Mouse (Mus musculus): ENCODE measurements at regions not wholly inside any gene's neighbourhood (a gene's known extent, or its start where the extent isn't known, plus 50 kb on each side); places are given as distances from the start of the nearest gene placed in this dataset.

GRCm38 (mm10) chr4:89000855-89001254 is 120.9 kb upstream of the Ifne start:
- no peak for DNase-seq (ENCODE audit: low spot score)

DNA sequence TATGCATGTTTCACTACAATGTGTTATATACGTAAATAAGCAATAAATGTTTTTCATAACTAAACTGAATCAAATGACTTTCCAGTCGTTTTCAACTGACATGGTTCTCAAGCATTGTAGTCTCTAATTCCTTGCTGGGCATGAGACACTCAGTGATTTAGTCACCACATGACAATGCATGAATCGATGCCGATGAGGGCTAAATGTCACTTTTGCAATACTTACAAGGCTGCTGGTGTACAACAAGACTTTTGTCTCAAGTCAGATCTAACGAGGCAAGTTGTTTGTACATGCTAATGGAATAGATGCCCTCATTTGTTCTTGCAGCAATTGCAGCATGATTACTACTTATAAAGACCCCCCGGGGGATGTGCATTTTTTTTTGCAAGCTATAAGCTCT is 120.2 kb upstream of the Ifne start:
- no peak for DNase-seq (ENCODE audit: low spot score)

DNA sequence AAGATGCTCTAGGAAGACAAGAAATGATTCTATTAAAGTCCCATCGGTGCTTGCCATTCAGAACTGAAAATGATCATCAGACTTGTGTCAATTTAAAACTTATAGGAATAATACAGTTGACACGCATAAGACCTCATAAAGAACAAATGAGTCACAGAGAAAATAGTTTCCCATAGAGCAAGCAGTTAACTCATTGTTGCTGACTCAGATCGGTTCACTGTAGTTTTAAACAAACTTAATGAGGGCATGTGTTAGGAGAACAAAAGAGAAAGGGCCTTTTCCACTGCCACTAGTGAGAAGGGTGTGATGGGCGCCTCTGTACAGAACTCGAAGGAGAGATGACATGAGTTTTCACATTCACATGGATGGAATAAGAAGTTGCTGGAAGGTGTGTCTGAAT is 118.3 kb upstream of the Ifne start:
- no peak for DNase-seq (ENCODE audit: low spot score)

GRCm38 (mm10) chr4:88995129-88995919 is 115.3 kb upstream of the Ifne start:
- DNase-seq (ENCODE audit: low spot score) = no peak

- DNase-seq (ENCODE audit: low spot score) = no peak
Observed at GRCm38 (mm10) chr4:88994486-88994885, 114.5 kb upstream of the Ifne start.

- DNase-seq (ENCODE audit: low spot score) = no peak
Observed at GRCm38 (mm10) chr4:88992498-88992897, 112.5 kb upstream of the Ifne start.

GRCm38 (mm10) chr4:88988363-88988762 is 108.4 kb upstream of the Ifne start:
- no peak for DNase-seq (ENCODE audit: low spot score)

DNA sequence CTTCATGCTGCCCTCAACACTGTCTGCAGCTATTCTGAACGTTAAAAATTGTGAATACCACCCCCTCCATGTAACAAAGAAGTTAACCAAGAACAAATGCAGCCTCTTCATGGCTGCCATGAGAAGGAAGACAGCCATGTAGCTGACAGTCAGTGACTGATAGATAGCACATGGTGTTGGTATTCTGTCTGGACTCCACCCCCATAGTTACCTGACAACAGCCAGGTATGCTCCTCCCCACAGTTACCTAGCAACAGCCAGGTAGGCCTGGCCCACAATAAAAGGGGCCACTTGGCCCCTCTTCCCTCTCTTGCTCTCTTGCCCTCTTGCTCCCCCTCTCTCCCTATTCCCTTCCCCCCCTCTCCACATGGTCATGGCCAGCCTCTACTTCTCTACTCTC is 107.1 kb upstream of the Ifne start:
- DNase-seq (ENCODE audit: low spot score) = no peak

- DNase-seq (ENCODE audit: low spot score) = no peak
Observed at GRCm38 (mm10) chr4:88982457-88982856, 102.5 kb upstream of the Ifne start.

DNA sequence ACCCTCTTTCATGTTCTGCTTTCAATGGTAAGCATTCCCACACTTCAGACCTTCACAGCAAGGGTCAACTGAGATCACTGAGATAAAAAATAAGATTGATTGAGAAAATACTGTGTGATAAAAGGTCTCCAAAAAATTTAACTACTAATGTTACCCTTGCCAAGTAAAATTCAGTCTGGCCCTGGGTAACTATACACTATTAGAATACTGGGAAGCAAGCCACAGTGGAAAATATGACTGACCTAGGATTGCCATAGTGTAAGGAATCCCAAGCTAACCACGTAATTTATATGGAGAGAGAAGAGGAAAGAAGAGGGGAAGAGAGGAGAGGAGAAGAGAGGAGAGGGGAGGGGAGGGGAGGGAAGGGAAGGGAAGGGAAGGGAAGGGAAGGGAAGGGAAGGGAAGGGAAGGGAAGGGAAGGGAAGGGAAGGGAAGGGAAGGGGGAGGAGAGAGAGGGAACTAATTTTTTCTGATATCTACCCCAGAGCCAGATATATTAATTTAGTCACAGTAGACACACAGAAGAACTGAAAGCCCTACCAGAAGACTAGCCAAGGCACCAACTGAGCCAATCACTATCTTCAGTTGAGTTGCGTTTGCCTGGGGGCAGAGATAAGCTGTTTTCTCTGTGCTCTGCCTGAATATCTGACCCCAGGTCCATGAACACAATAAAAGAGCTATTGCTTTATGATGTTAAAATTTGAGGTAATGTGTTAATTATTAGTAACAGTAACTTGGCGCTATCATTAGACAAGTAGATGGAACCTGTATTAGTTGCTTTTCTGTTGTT is 97.3 kb upstream of the Ifne start:
- DNase-seq (ENCODE audit: low spot score) = no peak

DNA sequence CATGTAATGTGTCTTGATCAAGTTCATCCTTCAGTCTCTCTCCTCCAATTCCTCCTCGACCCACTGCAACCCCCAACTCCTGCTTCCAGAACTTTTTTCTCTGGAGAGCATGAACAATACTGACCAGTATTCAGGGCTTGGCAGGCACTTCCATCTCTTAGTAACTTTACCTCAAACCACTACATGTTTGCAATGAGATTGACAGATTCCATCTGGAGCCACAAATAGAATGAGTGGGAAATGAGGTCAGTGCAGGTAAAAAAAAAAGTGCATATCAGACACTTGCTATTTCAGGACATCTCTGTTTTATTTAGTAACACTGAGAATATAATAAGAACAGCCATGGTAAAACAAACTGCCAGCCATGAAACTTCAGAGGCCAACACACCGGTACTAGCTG is 94.5 kb upstream of the Ifne start:
- no peak for DNase-seq (ENCODE audit: low spot score)

GRCm38 (mm10) chr4:88969134-88969841 is 89.3 kb upstream of the Ifne start:
- no peak for DNase-seq (ENCODE audit: low spot score)

- no peak for DNase-seq (ENCODE audit: low spot score)
Observed at GRCm38 (mm10) chr4:88959621-88960020, 79.6 kb upstream of the Ifne start.

- DNase-seq (ENCODE audit: low spot score) = no peak
Observed at GRCm38 (mm10) chr4:88956605-88957004, 76.6 kb upstream of the Ifne start.

- no peak for DNase-seq (ENCODE audit: low spot score)
Observed at GRCm38 (mm10) chr4:88956151-88956550, 76.2 kb upstream of the Ifne start.

DNA sequence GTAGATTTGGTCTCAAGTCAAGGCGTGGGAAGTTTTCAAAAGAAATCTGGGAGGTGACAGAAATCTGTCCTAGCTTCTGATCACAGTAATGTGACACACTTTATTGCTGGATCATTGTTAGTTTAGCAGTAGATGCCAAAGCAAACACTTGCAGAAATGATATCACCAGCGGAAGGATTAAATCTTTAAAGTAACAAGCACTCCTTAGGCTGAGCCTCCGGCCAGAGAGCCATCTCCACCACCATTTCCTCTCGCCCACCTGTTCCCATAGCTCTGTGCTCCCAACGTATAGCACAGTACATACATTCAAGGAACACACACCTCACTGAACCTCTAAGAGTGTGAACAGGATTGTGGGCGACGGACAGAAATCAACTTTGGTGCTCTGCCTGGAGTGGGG is 75.6 kb upstream of the Ifne start:
- DNase-seq (ENCODE audit: low spot score) = no peak

DNA sequence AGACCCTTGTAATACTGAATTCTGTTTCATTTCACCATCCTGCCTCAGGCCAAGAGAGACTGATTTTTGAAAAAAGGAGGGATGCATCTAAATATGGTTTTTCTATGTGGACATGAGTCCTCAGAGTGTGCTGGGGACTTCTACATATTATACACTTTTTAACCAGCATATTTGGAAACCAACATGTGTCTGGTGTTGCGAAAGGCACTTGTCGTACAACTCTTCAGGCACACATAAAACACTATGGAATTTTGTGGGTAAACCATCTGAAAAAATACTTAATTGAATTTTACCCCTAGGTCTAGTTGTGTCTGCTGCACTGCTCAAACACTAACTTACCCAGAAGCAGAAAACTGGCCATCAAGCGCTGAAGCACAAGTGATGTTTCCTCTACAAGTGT is 74.0 kb upstream of the Ifne start:
- no peak for DNase-seq (ENCODE audit: low spot score)

DNA sequence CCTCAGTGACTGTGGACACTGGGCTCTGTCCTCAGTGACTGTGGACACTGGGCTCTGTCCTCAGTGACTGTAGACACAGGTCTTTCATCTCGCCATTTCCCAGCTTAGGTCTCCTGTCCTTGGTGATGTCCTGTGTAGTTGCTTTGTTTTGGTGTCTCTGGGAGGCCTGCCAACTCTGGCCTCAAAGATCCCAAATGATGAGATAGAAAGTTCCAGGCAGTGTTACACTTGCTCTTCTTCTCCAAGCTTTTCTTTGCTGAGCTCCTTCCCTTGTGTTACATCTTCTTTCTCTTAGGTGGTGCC is 71.0 kb upstream of the Ifne start:
- DNase-seq (ENCODE audit: low spot score) = no peak

DNA sequence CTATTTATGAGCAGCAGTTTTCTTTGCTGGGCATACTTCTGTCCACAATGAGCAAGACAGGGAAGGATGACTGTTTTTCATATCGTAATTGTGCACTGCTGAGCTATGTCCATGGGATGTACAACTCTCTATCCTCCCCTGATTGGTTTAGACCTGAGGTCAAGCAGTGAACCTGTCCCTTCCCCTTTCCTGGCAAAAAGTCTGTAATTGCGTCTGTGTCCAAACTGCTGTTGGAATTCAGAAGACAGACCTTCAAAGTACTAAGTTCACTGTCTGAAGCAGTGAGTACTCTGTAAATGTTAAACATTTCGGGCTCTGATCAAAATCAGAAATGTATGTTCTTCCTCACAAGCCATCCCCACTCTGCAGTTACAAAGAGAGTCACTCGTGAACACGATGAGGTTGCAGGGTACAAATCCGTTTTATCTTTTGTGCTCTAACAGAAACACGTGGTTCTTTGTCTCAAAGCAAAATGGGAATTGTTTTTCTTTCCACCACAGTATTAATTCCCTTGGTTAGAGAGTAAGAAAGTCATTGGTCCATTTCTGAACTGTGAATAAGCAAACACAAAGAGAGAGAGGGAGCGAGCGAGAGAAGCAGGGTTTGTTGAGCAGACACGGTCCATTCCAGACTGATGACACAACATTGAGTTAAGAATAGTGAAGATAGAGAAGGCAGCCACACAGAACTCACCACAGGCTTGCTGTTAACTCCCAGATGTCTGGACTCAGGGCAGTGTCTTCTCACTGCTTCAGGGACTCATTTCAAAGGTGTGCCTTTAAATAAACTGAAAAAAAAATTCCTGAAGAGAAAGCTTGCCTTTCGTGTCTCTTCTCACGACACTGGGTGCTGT is 70.4 kb upstream of the Ifne start:
- DNase-seq (ENCODE audit: low spot score) = no peak

GRCm38 (mm10) chr4:88948027-88948859 is 68.2 kb upstream of the Ifne start:
- no peak for DNase-seq (ENCODE audit: low spot score)

DNA sequence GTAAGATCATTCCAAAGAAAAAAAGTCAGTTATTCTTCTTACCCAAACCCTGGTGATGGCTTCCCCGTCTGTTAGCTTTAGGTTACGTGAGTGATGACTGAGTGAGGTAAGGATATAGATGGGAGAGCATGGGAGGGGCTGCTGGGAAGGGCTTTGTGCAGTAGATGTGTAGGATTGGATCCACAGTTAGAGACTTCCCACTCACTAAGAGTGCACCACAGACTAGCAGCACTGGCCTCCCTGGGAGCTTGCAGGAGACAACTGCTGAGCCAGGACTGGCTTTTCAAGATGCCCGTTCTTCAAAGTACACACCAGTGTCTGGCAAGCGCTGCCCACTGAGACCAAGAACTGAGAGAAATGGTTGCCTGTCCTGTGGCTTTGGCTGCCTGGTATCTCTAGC is 62.0 kb upstream of the Ifne start:
- no peak for DNase-seq (ENCODE audit: low spot score)
